Mouse (Mus musculus) layer of hippocampus, postnatal 10 days (tissue): ENCODE measurements around the gene Gorasp1. TPM values are rescaled to one million over a fixed set of nuclear protein-coding genes. Genes with fewer than 3 reads are reported as not detected.

Experiments used
- DNase-seq, 2 experiments: peaks; one replicate each; pipeline ENCODE4 v3.0.0; 2021; ENCODE audit warnings: low spot score in 2 of 2
- total RNA-seq, 2 experiments: library from RNA; stranded (reverse); gene quantifications; 2 replicates each; pipeline ENCODE4 v1.2.3; 2021

Gene Gorasp1
- total RNA-seq, 2 experiments from 2014 or later, result 28.9 to 31.2 TPM

- peak in 1 of 2 experiments; percentile 15 for DNase-seq
Observed at GRCm38 (mm10) chr9:119973281-119973680, 35.9 kb upstream of the Gorasp1 start.

DNA sequence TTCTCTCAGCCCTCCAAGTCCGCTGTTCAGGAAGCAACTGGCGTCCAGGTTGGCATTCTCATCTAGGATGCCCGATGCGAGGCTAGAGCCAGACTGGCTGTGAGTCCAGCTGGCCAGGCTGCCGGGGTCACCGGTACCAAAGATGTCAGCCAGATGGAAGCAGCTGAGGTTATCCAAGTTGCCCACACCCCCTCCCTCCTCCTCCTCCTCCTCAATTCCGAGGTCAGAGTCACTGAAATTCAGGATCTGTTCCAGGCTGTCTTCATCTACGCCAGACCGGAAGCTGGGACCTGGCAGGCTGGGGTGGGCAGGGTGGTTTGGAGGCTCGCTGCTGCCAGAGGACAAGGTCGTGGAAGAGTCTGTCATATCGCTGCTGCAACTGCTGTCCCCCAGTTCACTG is 35.2 kb upstream of the Gorasp1 start:
- DNase-seq, result peak; percentile 22 to 51

- peak in 1 of 2 experiments; percentile 20 for DNase-seq
Observed at GRCm38 (mm10) chr9:119972166-119972565, 34.8 kb upstream of the Gorasp1 start.

- peak; percentile 79 for DNase-seq
Observed at GRCm38 (mm10) chr9:119970763-119971656, 33.6 kb upstream of the Gorasp1 start.

DNA sequence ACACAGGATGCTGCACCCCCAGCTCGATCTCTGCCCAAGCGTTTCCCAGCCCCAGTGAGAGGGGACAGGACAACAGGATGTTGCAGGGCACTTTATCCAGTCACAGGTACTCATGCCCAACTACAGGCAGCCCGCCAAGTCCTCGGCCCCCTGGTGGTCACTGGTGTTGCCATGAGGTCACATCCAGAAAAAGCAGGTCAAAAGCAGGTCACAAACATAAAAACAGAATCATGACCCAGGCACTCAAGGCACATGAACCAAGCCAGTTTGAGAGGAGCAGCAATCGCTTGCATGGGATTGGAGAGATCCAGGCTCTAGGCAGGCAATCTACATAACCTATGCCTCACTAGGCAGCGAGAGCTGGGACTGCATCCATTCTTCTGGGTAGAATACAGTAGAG is 32.9 kb upstream of the Gorasp1 start:
- DNase-seq, result peak; percentile 57 to 59

DNA sequence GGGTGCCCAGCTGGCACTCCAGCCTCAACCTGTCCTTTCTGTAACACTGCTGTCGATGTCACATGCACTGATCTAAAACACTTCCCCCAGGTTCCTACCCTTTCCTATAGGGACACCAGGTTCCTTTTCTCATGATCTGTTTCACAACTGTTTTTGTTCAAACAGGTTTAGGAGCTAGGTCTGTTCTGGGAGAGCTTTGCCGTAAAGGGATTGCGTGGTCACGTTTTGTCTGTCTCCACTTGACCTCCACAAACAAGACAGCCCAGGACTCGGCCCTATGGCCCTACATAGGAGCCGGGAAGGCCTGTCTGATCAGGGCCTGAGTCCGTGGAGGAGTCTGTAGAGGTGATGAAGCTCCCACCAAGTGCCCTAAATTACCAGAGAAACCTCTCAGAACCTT is 32.4 kb upstream of the Gorasp1 start:
- DNase-seq, result no peak

DNA sequence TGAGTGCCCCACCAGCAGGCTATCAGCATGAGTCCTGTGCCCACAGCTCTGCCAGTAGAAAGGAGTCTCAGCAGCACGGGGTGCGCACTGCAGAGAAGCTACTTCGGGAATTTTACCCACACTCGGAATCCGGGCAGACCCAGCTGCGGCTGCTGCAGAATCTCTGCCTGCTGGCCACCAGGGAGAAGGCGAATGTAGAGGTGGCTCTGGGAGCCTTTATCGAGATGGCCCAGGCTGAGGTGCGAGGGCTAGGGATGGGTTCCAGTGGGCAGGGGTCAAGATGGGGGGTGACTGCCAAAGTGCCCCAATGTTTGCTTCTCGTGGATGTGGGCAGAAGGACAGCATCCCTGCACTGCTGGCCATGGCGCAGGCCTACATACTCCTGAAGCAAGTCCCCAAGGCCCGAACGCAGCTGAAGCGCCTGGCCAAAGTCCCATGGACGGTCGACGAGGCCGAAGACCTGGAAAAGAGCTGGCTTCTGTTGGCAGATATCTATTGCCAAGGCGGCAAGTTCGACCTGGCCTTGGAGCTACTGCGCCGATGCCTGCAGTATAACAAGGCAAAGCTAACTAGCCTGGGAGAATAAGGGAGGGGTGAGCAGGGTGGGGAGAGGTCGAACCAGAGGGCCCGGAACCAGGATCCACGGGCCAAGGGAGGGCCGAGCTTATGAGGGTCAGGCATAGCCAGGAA is 29.0 kb upstream of the Gorasp1 start:
- DNase-seq, result no peak

DNA sequence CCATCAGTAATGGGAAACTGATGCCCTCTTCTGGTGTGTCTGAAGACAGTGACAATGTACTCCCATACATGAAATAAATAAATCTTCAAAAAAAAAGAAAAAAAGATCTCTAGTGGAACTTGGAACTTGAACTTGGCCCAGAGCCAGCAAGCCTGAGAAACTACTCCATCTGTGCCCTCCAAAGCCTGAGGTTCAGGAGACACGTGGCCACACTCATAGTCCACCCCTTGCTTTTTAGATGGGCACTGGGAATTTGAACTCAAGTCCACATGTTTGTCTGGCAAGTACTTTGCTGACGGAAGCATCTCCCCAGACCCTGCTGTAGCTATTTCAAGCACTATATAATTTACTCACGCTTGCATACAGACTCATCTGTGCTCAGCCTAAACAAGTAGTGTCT is 27.8 kb upstream of the Gorasp1 start:
- no peak for DNase-seq

GRCm38 (mm10) chr9:119964206-119964605 is 26.8 kb upstream of the Gorasp1 start:
- DNase-seq, result no peak

DNA sequence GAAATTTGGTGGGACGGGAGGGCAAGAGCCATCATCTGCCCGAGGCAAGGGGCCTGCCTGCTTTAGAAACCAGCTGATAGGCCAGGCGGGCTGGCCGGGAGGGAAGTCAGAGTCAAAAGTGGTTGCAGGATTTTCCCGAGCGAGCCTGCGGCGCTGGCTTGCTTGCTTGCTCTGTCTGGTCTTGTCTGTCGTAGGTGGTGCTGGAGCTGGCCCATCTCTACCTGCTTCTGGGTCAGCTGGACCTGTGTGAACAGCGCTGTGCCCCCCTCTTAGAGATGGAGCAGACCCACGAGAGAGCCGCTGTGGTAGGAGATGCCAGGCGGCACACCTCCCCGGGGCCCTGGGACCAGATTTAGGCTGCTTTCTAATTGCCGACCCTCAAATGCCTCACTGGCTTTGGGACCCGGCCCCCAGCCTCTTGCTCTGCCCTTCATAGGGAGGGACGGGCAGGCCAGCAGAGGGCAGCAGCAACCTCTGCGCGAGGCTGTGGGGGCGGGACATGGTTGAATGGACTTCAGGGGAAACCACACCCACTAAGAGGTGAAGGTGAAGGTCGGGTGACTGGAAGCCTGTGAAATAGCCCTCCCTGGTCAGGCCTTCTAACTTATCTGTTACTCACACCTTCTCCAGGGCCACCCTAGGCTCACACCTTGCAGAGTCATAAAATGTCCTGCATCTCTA is 25.8 kb upstream of the Gorasp1 start:
- DNase-seq, result peak; percentile 60

DNA sequence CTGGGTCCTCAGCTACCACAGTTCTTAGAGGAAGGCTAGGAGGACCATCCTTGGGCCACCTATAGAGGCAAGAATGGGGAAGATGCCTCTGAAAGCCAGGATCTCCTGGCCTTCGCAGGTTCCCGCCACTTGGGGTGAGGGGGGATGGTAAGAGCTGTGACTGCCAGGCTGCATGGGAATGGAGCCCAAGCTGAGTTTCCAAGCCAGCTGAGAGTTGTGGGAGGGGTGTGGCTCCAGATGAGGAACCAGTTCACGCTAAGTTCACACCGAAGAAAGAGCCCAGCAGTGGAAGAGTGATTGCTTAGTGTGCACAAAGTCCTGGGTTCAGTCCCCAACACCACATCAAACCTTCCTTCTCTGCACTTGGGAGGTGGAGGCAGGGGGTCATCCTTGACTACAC is 24.9 kb upstream of the Gorasp1 start:
- DNase-seq, result no peak

DNA sequence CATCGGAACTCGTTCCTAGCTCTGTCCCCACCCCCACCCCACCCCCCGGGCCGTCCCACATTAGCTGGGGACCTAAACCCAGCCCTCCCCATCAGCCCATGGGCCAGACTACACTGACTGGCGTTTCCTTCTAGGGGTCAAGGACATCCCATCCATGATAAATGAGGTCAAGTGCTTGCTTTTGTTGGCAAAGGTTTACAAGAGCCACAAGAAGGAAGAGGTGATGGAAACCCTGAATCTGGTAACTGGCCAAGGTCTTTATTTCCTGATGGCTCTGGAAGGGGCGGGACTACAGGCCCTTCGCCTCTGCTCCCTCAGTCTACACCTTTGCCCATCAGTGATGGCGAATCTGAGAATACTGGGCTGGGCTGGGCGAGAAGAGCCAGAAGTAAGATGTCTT is 21.5 kb upstream of the Gorasp1 start:
- no peak for DNase-seq

GRCm38 (mm10) chr9:119951388-119951787 is 14.0 kb upstream of the Gorasp1 start:
- DNase-seq, result no peak

DNA sequence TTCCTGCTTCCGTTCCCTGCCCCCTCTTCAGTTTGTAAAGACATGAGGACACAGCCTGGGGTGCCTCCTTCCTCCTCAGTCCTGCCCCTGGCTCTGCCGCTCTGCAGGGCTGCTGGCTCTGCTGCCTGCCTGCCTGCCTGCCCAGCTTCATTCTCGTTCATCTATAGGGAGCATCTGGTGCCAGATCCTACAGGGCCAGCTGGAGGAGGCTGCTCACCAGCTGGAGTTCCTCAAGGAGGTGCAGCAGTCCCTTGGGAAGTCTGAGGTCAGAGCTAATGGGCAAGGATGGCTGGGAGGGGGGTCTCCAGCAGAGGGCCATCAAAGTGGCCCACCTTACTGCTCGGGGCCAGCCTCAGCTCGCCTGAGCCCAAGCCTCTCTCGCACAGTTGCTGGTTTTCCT is 13.1 kb upstream of the Gorasp1 start:
- DNase-seq, result no peak

DNA sequence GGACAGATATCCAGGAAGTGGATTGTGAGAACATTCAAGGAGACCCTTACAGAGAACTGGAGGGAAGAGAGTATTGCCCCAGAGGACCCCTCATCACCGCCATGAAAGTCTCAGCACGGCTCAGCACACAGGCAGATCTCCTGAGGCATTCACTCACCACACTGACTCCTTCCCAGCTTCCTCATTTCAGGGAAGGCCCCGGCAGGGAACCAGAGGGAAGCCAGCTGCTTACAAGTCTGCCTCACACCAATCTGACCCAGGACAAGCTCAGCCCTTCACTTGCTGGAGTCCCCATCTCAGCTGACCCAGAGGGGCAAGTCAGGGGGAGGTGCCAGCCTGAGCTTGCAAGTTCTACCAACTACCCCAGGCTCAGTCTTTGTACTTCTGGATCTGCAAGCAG is 11.4 kb upstream of the Gorasp1 start:
- DNase-seq, result no peak

DNA sequence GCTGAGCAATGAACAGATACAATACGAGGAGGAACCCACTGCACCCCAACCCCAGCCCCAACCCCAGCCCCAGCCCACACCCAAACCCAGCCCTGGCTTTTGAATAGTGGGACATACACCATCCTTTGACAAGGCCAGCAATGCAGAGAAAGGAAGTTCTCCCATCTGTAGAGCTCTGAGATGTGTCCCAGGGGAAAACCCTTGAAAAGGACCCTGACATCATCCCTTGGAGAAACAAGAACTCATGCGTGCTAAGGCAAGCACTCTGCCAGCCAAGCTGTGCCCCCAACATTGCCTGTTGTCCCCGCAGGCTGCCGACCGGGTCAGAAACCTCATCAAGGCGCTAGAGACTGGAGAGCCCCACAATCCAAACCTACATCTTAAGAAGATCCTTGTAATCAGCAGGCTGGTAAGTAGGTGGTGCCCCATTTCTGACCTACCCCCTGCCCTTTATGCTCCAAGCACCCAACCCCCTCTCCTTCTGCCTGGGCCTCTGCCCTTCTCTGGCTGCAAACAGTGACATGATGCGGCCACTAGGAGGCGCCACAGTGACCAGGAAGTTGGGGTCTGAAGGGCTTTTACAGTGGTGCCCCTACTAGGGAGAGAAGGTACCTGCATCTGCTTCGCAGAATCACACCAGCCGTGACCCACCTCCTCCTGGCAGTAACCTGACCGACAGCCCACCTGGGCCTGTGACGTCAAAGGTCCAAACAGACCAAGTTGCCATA is 8.0 kb upstream of the Gorasp1 start:
- DNase-seq, result no peak

DNA sequence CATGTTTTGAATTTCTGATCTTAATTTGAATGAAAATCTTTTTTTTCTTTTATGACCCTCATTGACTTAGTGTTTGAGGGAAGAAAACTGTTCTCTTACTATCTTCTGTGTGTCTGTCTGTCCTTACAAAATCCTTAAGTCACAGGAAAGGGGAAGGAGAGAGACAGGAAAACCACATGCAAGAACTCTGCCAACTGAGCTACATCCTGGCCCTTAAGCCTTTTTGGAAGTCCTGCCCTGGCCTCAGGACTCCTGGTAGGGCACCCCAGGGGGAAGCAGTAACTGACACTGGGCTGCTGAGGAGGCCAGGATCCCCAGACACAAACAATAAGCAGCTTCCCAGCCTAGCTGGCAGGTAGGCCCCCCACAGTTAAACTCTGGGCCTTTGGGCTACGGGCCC is 6.0 kb upstream of the Gorasp1 start:
- no peak for DNase-seq

GRCm38 (mm10) chr9:119941861-119942260 is 4.5 kb upstream of the Gorasp1 start:
- no peak for DNase-seq

DNA sequence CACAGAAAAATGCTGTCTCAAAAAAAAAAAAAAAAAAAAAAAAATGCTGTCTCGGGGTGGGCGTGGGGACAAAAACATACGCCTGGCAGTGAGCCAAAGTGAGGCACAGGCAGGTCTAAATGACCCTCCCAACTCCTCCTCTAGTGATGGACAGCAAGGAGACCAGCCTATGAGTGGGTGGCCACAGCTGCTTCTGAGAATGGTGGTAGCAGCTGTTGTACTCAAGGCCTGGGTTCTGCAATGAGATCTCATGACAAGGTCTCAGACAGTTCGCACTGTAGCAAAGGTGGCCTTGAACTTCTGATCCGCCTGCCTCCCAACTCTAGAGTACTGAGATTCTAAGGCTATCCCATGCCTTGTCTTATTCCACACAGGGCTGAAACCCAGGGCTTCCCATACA is 4.0 kb upstream of the Gorasp1 start:
- no peak for DNase-seq

- no peak for DNase-seq
Observed at GRCm38 (mm10) chr9:119939646-119940045, 2.3 kb upstream of the Gorasp1 start.

DNA sequence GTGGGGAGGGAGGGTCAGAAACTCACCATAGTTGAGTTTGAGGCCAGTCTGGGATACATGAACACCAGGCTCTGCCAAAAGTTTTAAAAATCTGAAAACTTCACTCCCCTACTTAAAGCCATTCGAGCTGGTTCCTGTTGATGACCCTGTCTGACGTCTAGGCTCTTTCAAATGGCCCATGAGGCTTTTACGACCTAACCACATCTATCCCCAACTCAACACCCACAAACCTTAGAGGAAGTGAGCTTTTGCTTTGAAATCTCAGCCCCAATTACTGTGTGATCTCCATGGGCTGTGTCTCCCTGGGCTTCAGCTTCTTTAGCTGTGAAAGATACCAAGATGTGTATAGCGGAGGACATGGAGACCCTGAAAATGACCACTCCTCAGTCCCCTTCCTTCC is 1.1 kb upstream of the Gorasp1 start:
- no peak for DNase-seq
